Mouse (Mus musculus) lung, postnatal 0 days (tissue): Measurements from ENCODE around the gene Arrdc4.

Experiments used
- CTCF ChIP-seq: IDR thresholded peaks from 2 replicates; pipeline ENCODE4 v1.5.1; 2016; ENCODE audit warnings: antibody characterized with exemption, mild to moderate bottlenecking
- EP300 ChIP-seq: IDR thresholded peaks from 2 replicates; pipeline ENCODE4 v1.6.1; 2016; ENCODE audit warnings: antibody characterized with exemption, mild to moderate bottlenecking, control low read depth

DNA sequence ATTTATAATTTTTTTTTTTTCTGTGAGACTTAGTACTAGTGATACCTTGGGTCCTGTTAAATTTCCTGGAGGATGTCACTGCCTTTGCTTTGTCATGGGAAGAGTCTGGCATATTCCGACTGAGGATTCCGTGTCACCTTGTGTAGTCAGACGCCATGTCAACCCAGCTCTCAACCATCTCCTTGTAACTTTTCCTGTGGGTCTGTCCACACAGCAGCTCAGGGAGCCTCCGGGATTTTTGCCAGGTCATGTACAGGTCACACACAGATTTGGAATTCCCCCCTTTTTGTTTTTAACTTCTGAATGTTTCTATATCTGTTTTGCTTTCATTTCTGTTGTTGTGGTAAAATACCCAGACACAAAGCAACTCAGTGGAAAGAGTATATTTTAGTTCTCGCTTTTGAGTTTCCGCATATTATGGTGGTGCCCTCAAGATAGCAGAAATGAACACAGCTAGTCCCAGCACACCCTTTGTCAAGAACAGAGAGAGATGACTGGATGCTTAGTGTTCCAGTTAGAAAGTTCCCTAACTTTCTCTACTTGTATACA is 7.7 kb upstream of the Arrdc4 start:
- TF ChIP-seq CTCF: no peak
- no peak for TF ChIP-seq EP300
